In genomic region chrX:140544737-140545136, GRCm38 (mm10) we compare ENCODE assay signal across 9 mouse cellular contexts. TPM values are rescaled to one million over a fixed set of nuclear protein-coding genes. Genes with fewer than 3 reads are reported as not detected.
DNase-seq lines count a peak whose midpoint lies in the region; ATAC-seq lines count a peak whose summit lies in the region.
"Had no signal": no experiment of that assay in that cellular context is flagged by ENCODE, and none has a peak within 500 bp of the region (broad histone marks: within the 10 kb centered on the region; RNA-seq: fewer than 3 reads in every experiment).

No protein-coding gene starts in this region.

- intact Hi-C loops in heart, postnatal 14 days (cut with DNase I), result loop anchor here (1.0 kb wide), 1 partner anchor 41 kb away; no protein-coding TSS in a partner anchor

- no peak for ATAC-seq in forebrain, embryonic 14.5 days
- ATAC-seq in forebrain, embryonic 11.5 days (replicated peaks; ENCODE audit: low FRiP score), result no peak
- no peak for ATAC-seq in midbrain, embryonic 14.5 days (ENCODE audit: low FRiP score, low TSS enrichment)
- ATAC-seq in midbrain, embryonic 16.5 days, result no peak

- no peak overlapping the region for H3K4me3 ChIP-seq in forebrain, embryonic 14.5 days (ENCODE audit: low read depth, low read length)
- no peak overlapping the region for H3K4me3 ChIP-seq in forebrain, embryonic 11.5 days (ENCODE audit: low read depth, low read length)
- no peak overlapping the region for H3K4me3 ChIP-seq in midbrain, embryonic 14.5 days (replicated peaks; ENCODE audit: low read depth, low read length)
- no peak overlapping the region for H3K4me3 ChIP-seq in midbrain, embryonic 16.5 days (ENCODE audit: low read depth, low read length)
- H3K4me3 ChIP-seq: heart, embryonic 15.5 days had no signal

- H3K4me1 ChIP-seq in forebrain, embryonic 14.5 days (ENCODE audit: control insufficient read depth, insufficient read depth, low read length), result no peaks in the 10 kb centered on the region
- H3K4me1 ChIP-seq in forebrain, embryonic 11.5 days (replicated peaks; ENCODE audit: control insufficient read depth, insufficient read depth, low read length), result 0 out of 2 replicates have a peak, but pooled peaks cover 2% of the 10 kb centered on the region
- H3K4me1 ChIP-seq in midbrain, embryonic 14.5 days (ENCODE audit: control insufficient read depth, insufficient read depth, low read length), result no peaks in the 10 kb centered on the region
- peaks cover 6% of the 10 kb centered on the region; the same call in 1 of the 2 replicates for H3K4me1 ChIP-seq in midbrain, embryonic 16.5 days (ENCODE audit: control insufficient read depth, insufficient read depth, low read length)

- H3K27me3 ChIP-seq in forebrain, embryonic 14.5 days (replicated peaks; ENCODE audit: control insufficient read depth, insufficient read depth, low read length), result no peaks in the 10 kb centered on the region
- H3K27me3 ChIP-seq in forebrain, embryonic 11.5 days (ENCODE audit: control insufficient read depth, insufficient read depth, low read length), result peaks cover 27% of the 10 kb centered on the region
- peaks cover 4% of the 10 kb centered on the region; the same call in 1 of the 2 replicates for H3K27me3 ChIP-seq in midbrain, embryonic 14.5 days (ENCODE audit: control insufficient read depth, insufficient read depth, low read length)
- H3K27me3 ChIP-seq in midbrain, embryonic 16.5 days (ENCODE audit: control insufficient read depth, insufficient read depth, low read depth, low read length), result peaks cover 14% of the 10 kb centered on the region
- H3K27me3 ChIP-seq: heart, embryonic 15.5 days had no signal

- H3K4me2 ChIP-seq in forebrain, embryonic 14.5 days (ENCODE audit: low read length), result no peak overlapping the region
- H3K4me2 ChIP-seq in forebrain, embryonic 11.5 days (ENCODE audit: low read depth, low read length, severe bottlenecking), result no peak overlapping the region
- no peak overlapping the region for H3K4me2 ChIP-seq in midbrain, embryonic 14.5 days (ENCODE audit: low read length)
- no peak overlapping the region for H3K4me2 ChIP-seq in midbrain, embryonic 16.5 days (ENCODE audit: low read length)
- H3K4me2 ChIP-seq: heart, embryonic 15.5 days had no signal

- no peak overlapping the region for H3K9ac ChIP-seq in forebrain, embryonic 14.5 days (ENCODE audit: low read length)
- H3K9ac ChIP-seq in forebrain, embryonic 11.5 days (ENCODE audit: low read length), result no peak overlapping the region
- no peak overlapping the region for H3K9ac ChIP-seq in midbrain, embryonic 14.5 days (replicated peaks; ENCODE audit: low read length)
- no peak overlapping the region for H3K9ac ChIP-seq in midbrain, embryonic 16.5 days (ENCODE audit: low read depth, low read length)
- H3K9ac ChIP-seq: heart, embryonic 15.5 days had no signal

- no peak overlapping the region for H3K27ac ChIP-seq in forebrain, embryonic 14.5 days (ENCODE audit: low read depth, low read length)
- H3K27ac ChIP-seq in forebrain, embryonic 11.5 days (ENCODE audit: low read depth, low read length), result no peak overlapping the region
- H3K27ac ChIP-seq in midbrain, embryonic 14.5 days (replicated peaks; ENCODE audit: low read depth, low read length), result no peak overlapping the region
- no peak overlapping the region for H3K27ac ChIP-seq in midbrain, embryonic 16.5 days (ENCODE audit: low read length)
- H3K27ac ChIP-seq: heart, embryonic 15.5 days had no signal

- no peaks in the 10 kb centered on the region for H3K9me3 ChIP-seq in forebrain, embryonic 14.5 days (replicated peaks; ENCODE audit: control insufficient read depth, low read length)
- no peaks in the 10 kb centered on the region for H3K9me3 ChIP-seq in forebrain, embryonic 11.5 days (ENCODE audit: control insufficient read depth, low read length)
- no peaks in the 10 kb centered on the region for H3K9me3 ChIP-seq in midbrain, embryonic 14.5 days (ENCODE audit: control insufficient read depth, low read length)
- H3K9me3 ChIP-seq in midbrain, embryonic 16.5 days (replicated peaks; ENCODE audit: control insufficient read depth, low read length, poor library complexity, severe bottlenecking), result no peaks in the 10 kb centered on the region
- H3K9me3 ChIP-seq: heart, embryonic 15.5 days had no signal

- peak; percentile 68 for DNase-seq in forebrain, embryonic 14.5 days (ENCODE audit: low spot score)
- no peak for DNase-seq in forebrain, embryonic 11.5 days (ENCODE audit: low spot score)
- DNase-seq in midbrain, embryonic 14.5 days, result peak; percentile 82
- peak; percentile 42 for DNase-seq in c-Kit-negative CD71-positive TER-119-positive erythroid progenitor cells, embryonic 14.5 days (ENCODE audit: low read depth, low spot score)
- peak; percentile 56 to 75 for DNase-seq in heart, postnatal 14 days
- DNase-seq in lung, postnatal 14 days, result peak; percentile 78
- DNase-seq in thymus, postnatal 10 days (ENCODE audit: low spot score in 2 of 2), result peak; percentile 35 to 57

- no peaks in the 10 kb centered on the region for H3K36me3 ChIP-seq in forebrain, embryonic 14.5 days (ENCODE audit: control insufficient read depth, insufficient read depth, low read length)
- no peaks in the 10 kb centered on the region for H3K36me3 ChIP-seq in forebrain, embryonic 11.5 days (ENCODE audit: control insufficient read depth, insufficient read depth, low read length)
- no peaks in the 10 kb centered on the region for H3K36me3 ChIP-seq in midbrain, embryonic 14.5 days (ENCODE audit: control insufficient read depth, insufficient read depth, low read length)
- H3K36me3 ChIP-seq in midbrain, embryonic 16.5 days (ENCODE audit: control insufficient read depth, insufficient read depth, low read length), result no peaks in the 10 kb centered on the region
- H3K36me3 ChIP-seq: heart, embryonic 15.5 days had no signal

- WGBS in forebrain, embryonic 14.5 days, result 47% methylated on average over 3 of the region's 3 CpGs
- WGBS in forebrain, embryonic 11.5 days, result 46% methylated on average over 3 of the region's 3 CpGs
- WGBS in midbrain, embryonic 14.5 days, result 39% methylated on average over 3 of the region's 3 CpGs
- WGBS in midbrain, embryonic 16.5 days, result 39% methylated on average over 3 of the region's 3 CpGs

RNA-seq across cellular contexts. Expression of gene Tsc22d3, which starts 55.7 kb away (rescaled TPM):
- polyA plus RNA-seq in forebrain, embryonic 14.5 days (2014; fragmentation: Nextera tagmentation; extraction: Ambion mirVana), result 103 and 109 TPM in 2 replicates
- polyA plus RNA-seq in forebrain, embryonic 11.5 days (2014; fragmentation: Nextera tagmentation; extraction: Ambion mirVana), result 101 and 105 TPM in 2 replicates
- polyA plus RNA-seq in midbrain, embryonic 14.5 days (2014; fragmentation: Nextera tagmentation; extraction: Ambion mirVana), result 106 and 127 TPM in 2 replicates
- polyA plus RNA-seq in midbrain, embryonic 16.5 days (2015; fragmentation: Nextera tagmentation; extraction: Ambion mirVana), result 127 and 133 TPM in 2 replicates
- total RNA-seq in heart, postnatal 14 days (2021), result 100 to 1,000 TPM; 256 to 263 TPM
